22 mouse cellular contexts compared by ENCODE assay signal in the genomic region with DNA sequence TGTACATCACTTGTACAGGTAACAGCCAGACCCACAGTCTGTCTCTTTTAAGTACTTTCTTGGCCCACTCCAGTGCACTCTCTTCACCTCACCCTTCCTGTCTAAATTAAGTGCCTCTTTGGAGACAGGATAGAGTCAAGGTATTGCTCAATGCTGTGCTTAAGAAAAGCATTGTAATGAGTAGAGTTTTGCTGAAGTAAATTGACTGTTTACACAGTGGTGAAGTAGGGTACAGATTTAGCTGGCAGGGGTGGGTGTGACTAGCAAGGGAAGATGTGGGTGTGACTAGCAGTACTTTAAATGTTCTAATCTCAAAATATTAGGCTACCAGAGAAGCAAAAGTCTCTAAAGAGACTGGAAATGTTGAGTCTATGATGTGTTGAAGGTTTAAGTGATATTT.
"Had no signal": no experiment of that assay in that cellular context is flagged by ENCODE, and none has a peak within 500 bp of the region (broad histone marks: within the 10 kb centered on the region; RNA-seq: fewer than 3 reads in every experiment).

No protein-coding gene starts in this region.

- ATAC-seq: intestine, embryonic 15.5 days; liver, embryonic 12.5 days; midbrain, embryonic 13.5 days; midbrain, embryonic 16.5 days had no signal

- DNase-seq: kidney, adult 2 months; kidney, postnatal 25 days; layer of hippocampus, adult 9-11 months; liver; lung, embryonic 14.5 days; retina, postnatal 1 day; right cerebral cortex, postnatal 25 days; spleen, adult 18-20 months; thymus, adult 2 months; thymus, postnatal 14 days; thymus, postnatal 4 days had no signal

- H3K4me3 ChIP-seq: intestine, embryonic 15.5 days; layer of hippocampus, adult 2 months; limb, embryonic 10.5 days; limb, embryonic 13.5 days; liver, embryonic 12.5 days; liver, embryonic 15.5 days; midbrain, embryonic 13.5 days; myocyte; neural tube, embryonic 13.5 days; stomach, embryonic 15.5 days had no signal

- H3K4me1 ChIP-seq: intestine, embryonic 15.5 days; limb, embryonic 10.5 days; stomach, embryonic 15.5 days had no signal
